Mouse (Mus musculus) heart, adult 2 months (tissue): ENCODE data around the gene Abcf1. TPM values are rescaled to one million over a fixed set of nuclear protein-coding genes. Genes with fewer than 3 reads are reported as not detected.

ENCODE experiments used
- DNase-seq, 2 experiments: peaks; one replicate each; pipeline ENCODE4 v3.0.0; 2021
- H3K27ac ChIP-seq: fragments of 200-600 bp; 2 replicates; pipeline ENCODE4 v1.8.1; 2022
- H3K27me3 ChIP-seq: fragments of 200-500 bp; 2 replicates; pipeline ENCODE4 v1.6.1; 2012; ENCODE audit warnings: mild to moderate bottlenecking, low read length, inconsistent platforms, mixed read lengths; ENCODE audit not compliant: control insufficient read depth, insufficient read depth
- H3K36me3 ChIP-seq: fragments of 200-500 bp; 2 replicates; pipeline ENCODE4 v1.6.1; 2012; ENCODE audit warnings: low read length, inconsistent platforms; ENCODE audit not compliant: control insufficient read depth, insufficient read depth
- H3K4me1 ChIP-seq: fragments of 200-500 bp; 2 replicates; pipeline ENCODE4 v1.6.1; 2011; ENCODE audit warnings: low read length; ENCODE audit not compliant: control insufficient read depth, insufficient read depth
- H3K4me3 ChIP-seq: fragments of 200-600 bp; 2 replicates; pipeline ENCODE4 v1.8.1; 2022
- H3K79me2 ChIP-seq: fragments of 200-500 bp; replicated peaks from 2 replicates; pipeline ENCODE4 v1.6.1; 2012; ENCODE audit warnings: mild to moderate bottlenecking, inconsistent platforms, low read length, moderate library complexity, mixed read lengths; ENCODE audit not compliant: control insufficient read depth, insufficient read depth
- H3K9ac ChIP-seq: fragments of 200-500 bp; 2 replicates; pipeline ENCODE4 v1.6.1; 2012; ENCODE audit warnings: low read depth, mild to moderate bottlenecking, control low read depth, inconsistent platforms, low read length, mixed read lengths
- CTCF ChIP-seq: fragments of 200-600 bp; IDR thresholded peaks from 2 replicates; pipeline ENCODE4 v1.8.1; 2022; ENCODE audit warnings: antibody characterized with exemption, mild to moderate bottlenecking, moderate library complexity
- EP300 ChIP-seq: fragments of 200-500 bp; IDR thresholded peaks from 2 replicates; pipeline ENCODE4 v1.6.1; 2011; ENCODE audit warnings: low read depth, low read length, control low read depth; ENCODE audit not compliant: insufficient read depth
- POLR2A ChIP-seq: fragments of 200-500 bp; IDR thresholded peaks from 2 replicates; pipeline ENCODE4 v1.6.1; 2011; ENCODE audit warnings: mild to moderate bottlenecking, low read depth, low read length, control low read depth; ENCODE audit not compliant: insufficient read depth
- WGBS: fragments of 180-500 bp; shearing (Covaris S2); methylation state at CpG from one replicate; pipeline ENCODE4 v1.1.7; 2018; 5-methylcytosine and 5-hydroxymethylcytosine counted together
- intact Hi-C: fragments of 180-260 bp; cut with DNase I; formaldehyde crosslinking; loops from one replicate; pipeline ENCODE4 v1.15.1; 2025
- microRNA-seq, 2 experiments: library from miRNA; unstranded; fragments of <30 nt; microRNA quantifications; one replicate each; pipeline ENCODE4 v1.2.0; 2021
- polyA plus RNA-seq: library from polyadenylated mRNA; depleted of rRNA; stranded (reverse); fragments of >200 nt; gene quantifications from 2 replicates; pipeline ENCODE4 v1.2.3, GENCODE M21; 2012; rRNA removed
- total RNA-seq, 2 experiments: library from RNA; stranded (reverse); gene quantifications; 2 replicates each; pipeline ENCODE4 v1.2.3; 2021

The Abcf1 gene
- total and polyA plus RNA-seq, 3 experiments = 54.5 to 75.2 (median 63.0) TPM

- WGBS = 25% methylated on average over 20 of the region's 20 CpGs
- H3K9ac ChIP-seq = peak overlapping the region; percentile 8
- no peaks in the 10 kb centered on the region for H3K27me3 ChIP-seq
- no peaks in the 10 kb centered on the region for H3K79me2 ChIP-seq
- DNase-seq = peak in 1 of 2 experiments; percentile 20
- no peaks in the 10 kb centered on the region; the same call in none of the 2 replicates for H3K4me1 ChIP-seq
- H3K36me3 ChIP-seq = no peaks in the 10 kb centered on the region
- intact Hi-C loops = loop anchor here (2.0 kb wide), 1 partner anchor 79 kb away; no protein-coding TSS in a partner anchor
- TF ChIP-seq EP300 (no peak), POLR2A (no peak)
- peak overlapping the region; percentile 59 for H3K27ac ChIP-seq
- peak overlapping the region; percentile 79 for H3K4me3 ChIP-seq
These were observed 60.2 kb downstream of the Abcf1 start for GRCm38 (mm10) chr17:35909186-35909918.

DNA sequence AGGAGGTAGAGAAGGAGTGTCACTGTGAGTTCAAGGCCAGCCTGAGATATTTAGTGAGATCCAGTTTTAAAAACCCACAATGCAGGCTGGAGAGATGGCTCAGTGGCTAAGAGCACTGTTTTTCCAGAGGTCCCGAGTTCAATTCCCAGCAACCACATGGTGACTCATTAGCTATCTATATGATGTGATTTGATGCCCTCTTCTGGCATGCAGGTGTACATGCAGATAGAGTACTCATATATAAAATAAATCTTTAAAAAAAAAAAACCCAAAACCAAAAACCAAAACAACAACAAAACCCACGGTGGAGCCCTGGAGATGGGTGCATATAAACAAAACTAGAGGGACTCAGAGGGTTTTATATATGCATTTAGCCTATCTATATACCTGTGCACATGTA, 62.0 kb downstream of the Abcf1 start:
- Histone ChIP-seq H3K79me2 (no peaks in the 10 kb centered on the region), H3K4me1 (peaks cover 2% of the 10 kb centered on the region), H3K9ac (no peak overlapping the region), H3K27me3 (no peaks in the 10 kb centered on the region), H3K27ac (no peak overlapping the region), H3K36me3 (no peaks in the 10 kb centered on the region), H3K4me3 (no peak overlapping the region)
- WGBS = 66% methylated on average over 2 of the region's 2 CpGs
- TF ChIP-seq CTCF (peak; percentile 53), EP300 (no peak)
- intact Hi-C loops = loop anchor here (2.0 kb wide), 1 partner anchor 77 kb away; no protein-coding TSS in a partner anchor
- no peak for DNase-seq

Small RNA genes within 50 kb of the gene (microRNA-seq; reads per million reads assigned to microRNA genes)
- 0 reads per million in 2 experiments for gene Mir1894
- gene Mir877 = 34.4 to 63.4 reads per million in 2 experiments

Other genes starting within 250 kb of the Abcf1 start
- gene Ier3, start 148.1 kb downstream of the Abcf1 start, total RNA-seq = 10 to 100 TPM; 15.6 to 37.0 TPM
- 30.9 and 33.1 TPM in 2 replicates for gene Ier3, start 148.1 kb downstream of the Abcf1 start, polyA plus RNA-seq
- 100 to 1,000 TPM; 133 to 148 TPM for gene Flot1, start 146.5 kb downstream of the Abcf1 start, total RNA-seq
- gene Flot1, start 146.5 kb downstream of the Abcf1 start, polyA plus RNA-seq = 138 and 144 TPM in 2 replicates
- gene Tubb5, start 131.5 kb downstream of the Abcf1 start, total RNA-seq = 10 to 100 TPM; 83.0 to 90.1 TPM
- gene Tubb5, start 131.5 kb downstream of the Abcf1 start, polyA plus RNA-seq = 108 and 134 TPM in 2 replicates
- 10 to 100 TPM; 13.2 to 13.3 TPM for gene Mdc1, start 128.2 kb downstream of the Abcf1 start, total RNA-seq
- gene Mdc1, start 128.2 kb downstream of the Abcf1 start, polyA plus RNA-seq = 4.2 and 8.3 TPM in 2 replicates
- 1 to 10 TPM; 1.8 TPM for gene Nrm, start 108.4 kb downstream of the Abcf1 start, total RNA-seq
- gene Nrm, start 108.4 kb downstream of the Abcf1 start, polyA plus RNA-seq = 5.3 and 5.6 TPM in 2 replicates
- 10 to 100 TPM; 12.8 to 18.6 TPM for gene Ppp1r18, start 104.2 kb downstream of the Abcf1 start, total RNA-seq
- gene Ppp1r18, start 104.2 kb downstream of the Abcf1 start, polyA plus RNA-seq = 18.9 and 21.3 TPM in 2 replicates
- 10 to 100 TPM; 19.3 to 20.3 TPM for gene Dhx16, start 89.9 kb downstream of the Abcf1 start, total RNA-seq
- 27.7 and 38.0 TPM in 2 replicates for gene Dhx16, start 89.9 kb downstream of the Abcf1 start, polyA plus RNA-seq
- gene 2310061I04Rik, start 72.3 kb downstream of the Abcf1 start, total RNA-seq = 100 to 1,000 TPM in 1 of 2 experiments, 10 to 100 TPM in 1; 99.4 to 116 TPM
- gene 2310061I04Rik, start 72.3 kb downstream of the Abcf1 start, polyA plus RNA-seq = 164 and 176 TPM in 2 replicates
- gene Atat1, start 59.7 kb downstream of the Abcf1 start, total RNA-seq = 1 to 10 TPM; 6.0 TPM
- gene Atat1, start 59.7 kb downstream of the Abcf1 start, polyA plus RNA-seq = 22.0 and 24.3 TPM in 2 replicates
- 10 to 100 TPM; 50.9 to 56.2 TPM for gene Mrps18b, start 53.4 kb downstream of the Abcf1 start, total RNA-seq
- 76.0 and 99.7 TPM in 2 replicates for gene Mrps18b, start 53.4 kb downstream of the Abcf1 start, polyA plus RNA-seq
- 10 to 100 TPM; 26.4 to 40.9 TPM for gene Ppp1r10, start 53.3 kb downstream of the Abcf1 start, total RNA-seq
- 18.1 and 18.7 TPM in 2 replicates for gene Ppp1r10, start 53.3 kb downstream of the Abcf1 start, polyA plus RNA-seq
- gene Gnl1, start 10.1 kb upstream of the Abcf1 start, total RNA-seq = 10 to 100 TPM; 27.4 to 35.6 TPM
- gene Gnl1, start 10.1 kb upstream of the Abcf1 start, polyA plus RNA-seq = 17.0 and 18.2 TPM in 2 replicates
- gene Prr3, start 10.5 kb upstream of the Abcf1 start, total RNA-seq = 1 to 10 TPM; 3.9 to 4.3 TPM
- gene Prr3, start 10.5 kb upstream of the Abcf1 start, polyA plus RNA-seq = 6.8 and 7.6 TPM in 2 replicates
- 1 to 10 TPM; 7.5 to 9.6 TPM for gene H2-T24, start 50.8 kb upstream of the Abcf1 start, total RNA-seq
- 4.3 and 9.4 TPM in 2 replicates for gene H2-T24, start 50.8 kb upstream of the Abcf1 start, polyA plus RNA-seq
- 10 to 100 TPM; 27.3 to 34.1 TPM for gene H2-T23, start 63.1 kb upstream of the Abcf1 start, total RNA-seq
- 43.4 and 46.4 TPM in 2 replicates for gene H2-T23, start 63.1 kb upstream of the Abcf1 start, polyA plus RNA-seq
- gene H2-T22, start 73.0 kb upstream of the Abcf1 start, total RNA-seq = 10 to 100 TPM in 1 of 2 experiments, 1 to 10 TPM in 1; 7.4 to 10.6 TPM
- 23.4 and 23.8 TPM in 2 replicates for gene H2-T22, start 73.0 kb upstream of the Abcf1 start, polyA plus RNA-seq
- not detected for gene Gm6034, start 73.2 kb upstream of the Abcf1 start, total RNA-seq
- gene Gm6034, start 73.2 kb upstream of the Abcf1 start, polyA plus RNA-seq = not detected in 2 replicates
- gene Gm11127, start 88.6 kb upstream of the Abcf1 start, total RNA-seq = 1 to 10 TPM; 3.5 to 4.4 TPM
- gene Gm11127, start 88.6 kb upstream of the Abcf1 start, polyA plus RNA-seq = not detected in 2 replicates
- gene Gm19684, start 151.9 kb upstream of the Abcf1 start, total RNA-seq = under 1 TPM in 1 of 2 experiments, not detected in 1; 0.23 TPM
- 0.16 and 0.41 TPM in 2 replicates for gene Gm19684, start 151.9 kb upstream of the Abcf1 start, polyA plus RNA-seq
- not detected for gene Gm7030, start 159.7 kb upstream of the Abcf1 start, total RNA-seq
- not detected in 2 replicates for gene Gm7030, start 159.7 kb upstream of the Abcf1 start, polyA plus RNA-seq
- gene Gm8909, start 198.8 kb upstream of the Abcf1 start, total RNA-seq = under 1 TPM in 1 of 2 experiments, not detected in 1; 0.29 TPM
- not detected in 2 replicates for gene Gm8909, start 198.8 kb upstream of the Abcf1 start, polyA plus RNA-seq
- not detected for gene H2-T3, start 220.5 kb upstream of the Abcf1 start, total RNA-seq
- gene H2-T3, start 220.5 kb upstream of the Abcf1 start, polyA plus RNA-seq = not detected in 2 replicates